Mouse (Mus musculus) myocyte (in vitro differentiated cells): ENCODE data around the gene Maml1. TPM values are rescaled to one million over a fixed set of nuclear protein-coding genes. Genes with fewer than 3 reads are reported as not detected.

Experiments used
- H3K27me3 ChIP-seq: one replicate; pipeline ENCODE4 v1.6.1; 2011; ENCODE audit not compliant: control insufficient read depth, insufficient read depth, insufficient read length
- H3K36me3 ChIP-seq: one replicate; pipeline ENCODE4 v1.6.1; 2011; ENCODE audit not compliant: control insufficient read depth, insufficient read depth
- H3K4me2 ChIP-seq: one replicate; pipeline ENCODE4 v1.6.1; 2011; ENCODE audit warnings: low read depth, control low read depth
- H3K4me3 ChIP-seq: one replicate; pipeline ENCODE4 v1.5.1; 2011; ENCODE audit warnings: mild to moderate bottlenecking, control low read depth, moderate library complexity
- H3K79me2 ChIP-seq: one replicate; pipeline ENCODE4 v1.6.1; 2011; ENCODE audit not compliant: control insufficient read depth, insufficient read depth
- H3ac ChIP-seq: one replicate; pipeline ENCODE4 v1.6.1; 2011; ENCODE audit not compliant: control insufficient read depth, insufficient read length
- CEBPB ChIP-seq: IDR thresholded peaks from 2 replicates; pipeline ENCODE4 v1.6.1; 2011; ENCODE audit warnings: mild to moderate bottlenecking, moderate library complexity; ENCODE audit not compliant: poor library complexity, insufficient read depth, severe bottlenecking
- E2F4 ChIP-seq: IDR thresholded peaks from one replicate; pipeline ENCODE4 v1.6.1; 2011; ENCODE audit warnings: mild to moderate bottlenecking, control low read depth, moderate library complexity; ENCODE audit not compliant: insufficient read depth
- MAX ChIP-seq: IDR thresholded peaks from one replicate; pipeline ENCODE4 v1.6.1; 2011; ENCODE audit warnings: low read depth, mild to moderate bottlenecking, control low read depth
- MYOD1 ChIP-seq, 3 experiments: IDR thresholded peaks; one replicate each; pipeline ENCODE4 v1.6.1; 2011; ENCODE audit warnings: control low read depth in 2 of 3, low read depth in 2 of 3, mild to moderate bottlenecking in 2 of 3, moderate library complexity in 1 of 3; ENCODE audit not compliant: insufficient read length in 2 of 3, control insufficient read depth in 1 of 3
- MYOG ChIP-seq, 3 experiments: IDR thresholded peaks; one replicate each; pipeline ENCODE4 v1.6.1; 2011; ENCODE audit warnings: control low read depth in 2 of 3, low read depth in 2 of 3, mild to moderate bottlenecking in 2 of 3; ENCODE audit not compliant: insufficient read length in 2 of 3, control insufficient read depth in 1 of 3, insufficient read depth in 1 of 3
- POLR2A ChIP-seq: IDR thresholded peaks from one replicate; pipeline ENCODE4 v1.6.1; 2011; ENCODE audit warnings: low read depth, mild to moderate bottlenecking, control low read depth, moderate library complexity; ENCODE audit not compliant: insufficient read length
- POLR2AphosphoS2 ChIP-seq: IDR thresholded peaks from one replicate; pipeline ENCODE4 v1.6.1; 2011; ENCODE audit warnings: low read depth, control low read depth; ENCODE audit not compliant: insufficient read length
- REST ChIP-seq: IDR thresholded peaks from one replicate; pipeline ENCODE4 v1.6.1; 2011; ENCODE audit warnings: mild to moderate bottlenecking, control low read depth, moderate library complexity; ENCODE audit not compliant: insufficient read depth, insufficient read length
- SRF ChIP-seq: IDR thresholded peaks from one replicate; pipeline ENCODE4 v1.6.1; 2011; ENCODE audit warnings: low read depth; ENCODE audit not compliant: control insufficient read depth, insufficient read length
- TCF12 ChIP-seq: IDR thresholded peaks from one replicate; pipeline ENCODE4 v1.6.1; 2011; ENCODE audit warnings: mild to moderate bottlenecking, control low read depth; ENCODE audit not compliant: poor library complexity, insufficient read depth, severe bottlenecking
- TCF3 ChIP-seq: IDR thresholded peaks from one replicate; pipeline ENCODE4 v1.6.1; 2011; ENCODE audit warnings: low read depth, control low read depth; ENCODE audit not compliant: insufficient read length
- USF1 ChIP-seq: IDR thresholded peaks from one replicate; pipeline ENCODE4 v1.6.1; 2011; ENCODE audit warnings: low read depth, mild to moderate bottlenecking, control low read depth, moderate library complexity
- polyA plus RNA-seq: library from polyadenylated mRNA; unstranded; fragments of >200 nt; fragmentation: generic; extraction: Trizol; gene quantifications from one replicate; pipeline ENCODE4 v1.2.1, GENCODE M21; 2012; ENCODE audit warnings: missing spikeins

Maml1 gene
- polyA plus RNA-seq, 1 experiment, result 13.7 TPM

- Histone ChIP-seq H3K79me2 (peaks cover 90% of the 10 kb centered on the region), H3K27me3 (no peaks in the 10 kb centered on the region), H3ac (no peak overlapping the region), H3K4me3 (no peak overlapping the region), H3K36me3 (no peaks in the 10 kb centered on the region), H3K4me2 (no peak overlapping the region)
- TF ChIP-seq POLR2A (no peak), USF1 (no peak), MYOD1 (IDR thresholded peaks at IDR 0.05; ENCODE audit: control insufficient read depth in 1 of 3, insufficient read length in 2 of 3, low read depth in 2 of 3) (no peak), MAX (no peak), SRF (no peak), TCF3 (no peak), TCF12 (no peak), CEBPB (no peak), E2F4 (no peak), MYOG (IDR thresholded peaks at IDR 0.05; ENCODE audit: control insufficient read depth in 1 of 3, insufficient read depth in 1 of 3, insufficient read length in 2 of 3, low read depth in 2 of 3) (no peak), REST (no peak), POLR2AphosphoS2 (no peak)
These were observed 19.3 kb downstream of the Maml1 start for GRCm38 (mm10) chr11:50272819-50273218.

DNA sequence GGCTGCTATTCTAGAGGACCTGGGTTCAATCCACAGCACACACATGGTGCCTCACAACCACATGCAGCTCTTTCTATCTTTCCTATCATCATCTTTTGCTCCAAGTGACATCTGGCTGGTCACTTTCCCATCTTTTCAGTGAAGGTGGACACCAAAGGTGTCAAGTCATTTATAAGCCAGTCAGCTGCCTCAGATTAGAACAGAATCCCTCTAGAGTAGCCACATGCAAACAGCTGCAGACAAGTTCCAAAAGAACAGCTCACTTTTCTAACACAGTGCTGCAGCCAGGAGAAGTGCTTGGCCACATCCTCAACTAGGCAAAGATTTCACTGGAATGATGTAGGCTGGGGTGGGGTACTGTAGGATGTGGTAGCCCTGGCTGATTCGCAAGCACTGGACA, 22.2 kb downstream of the Maml1 start:
- peaks cover 15% of the 10 kb centered on the region for H3K36me3 ChIP-seq
- H3K79me2 ChIP-seq, result peaks cover 73% of the 10 kb centered on the region
- TF ChIP-seq POLR2A, result no peak
- TF ChIP-seq E2F4, result no peak
- no peak for TF ChIP-seq USF1
- no peak for TF ChIP-seq CEBPB
- peak in 2 of 3 experiments; percentile 25 to 49 for TF ChIP-seq MYOD1 (IDR thresholded peaks at IDR 0.05; ENCODE audit: control insufficient read depth in 1 of 3, insufficient read length in 2 of 3, low read depth in 2 of 3)
- TF ChIP-seq MAX, result no peak
- no peak for TF ChIP-seq TCF12
- TF ChIP-seq MYOG (IDR thresholded peaks at IDR 0.05; ENCODE audit: control insufficient read depth in 1 of 3, insufficient read depth in 1 of 3, insufficient read length in 2 of 3, low read depth in 2 of 3), result peak in 1 of 3 experiments; percentile 93
- TF ChIP-seq POLR2AphosphoS2, result no peak
- TF ChIP-seq TCF3, result no peak
- H3K4me3 ChIP-seq, result no peak overlapping the region
- H3K27me3 ChIP-seq, result no peaks in the 10 kb centered on the region
- H3K4me2 ChIP-seq, result no peak overlapping the region
- H3ac ChIP-seq, result no peak overlapping the region

GRCm38 (mm10) chr11:50269163-50269562, 22.9 kb downstream of the Maml1 start:
- no peak for TF ChIP-seq MYOD1 (IDR thresholded peaks at IDR 0.05; ENCODE audit: control insufficient read depth in 1 of 3, insufficient read length in 2 of 3, low read depth in 2 of 3)
- H3K4me2 ChIP-seq, result no peak overlapping the region
- H3K27me3 ChIP-seq, result no peaks in the 10 kb centered on the region
- H3K79me2 ChIP-seq, result peaks cover 70% of the 10 kb centered on the region
- H3K36me3 ChIP-seq, result peaks cover 22% of the 10 kb centered on the region
- H3K4me3 ChIP-seq, result no peak overlapping the region
- no peak overlapping the region for H3ac ChIP-seq

- no peaks in the 10 kb centered on the region for H3K27me3 ChIP-seq
- H3ac ChIP-seq, result no peak overlapping the region
- no peak overlapping the region for H3K4me3 ChIP-seq
- peaks cover 49% of the 10 kb centered on the region for H3K79me2 ChIP-seq
- H3K36me3 ChIP-seq, result peaks cover 33% of the 10 kb centered on the region
- no peak for TF ChIP-seq TCF3
- TF ChIP-seq TCF12, result no peak
- no peak for TF ChIP-seq MAX
- no peak for TF ChIP-seq SRF
- no peak for TF ChIP-seq MYOG (IDR thresholded peaks at IDR 0.05; ENCODE audit: control insufficient read depth in 1 of 3, insufficient read depth in 1 of 3, insufficient read length in 2 of 3, low read depth in 2 of 3)
- no peak for TF ChIP-seq POLR2A
- TF ChIP-seq MYOD1 (IDR thresholded peaks at IDR 0.05; ENCODE audit: control insufficient read depth in 1 of 3, insufficient read length in 2 of 3, low read depth in 2 of 3), result no peak
- TF ChIP-seq CEBPB, result no peak
- no peak for TF ChIP-seq USF1
- TF ChIP-seq REST, result no peak
- no peak for TF ChIP-seq POLR2AphosphoS2
- no peak for TF ChIP-seq E2F4
- no peak overlapping the region for H3K4me2 ChIP-seq
These were observed 25.1 kb downstream of the Maml1 start for GRCm38 (mm10) chr11:50266997-50267396.

- TF ChIP-seq POLR2AphosphoS2 (no peak), USF1 (no peak), MYOD1 (IDR thresholded peaks at IDR 0.05; ENCODE audit: control insufficient read depth in 1 of 3, insufficient read length in 2 of 3, low read depth in 2 of 3) (peak in 1 of 3 experiments; percentile 21), REST (no peak)
- H3K27me3 ChIP-seq, result no peaks in the 10 kb centered on the region
- H3K4me3 ChIP-seq, result no peak overlapping the region
- H3K79me2 ChIP-seq, result peaks cover 38% of the 10 kb centered on the region
- no peak overlapping the region for H3ac ChIP-seq
- H3K36me3 ChIP-seq, result peaks cover 36% of the 10 kb centered on the region
- no peak overlapping the region for H3K4me2 ChIP-seq
These were observed 26.2 kb downstream of the Maml1 start for GRCm38 (mm10) chr11:50265931-50266330.
